Comparison of ENCODE assay signal across 9 mouse cellular contexts in genomic region chr16:97443670-97444263, GRCm38 (mm10). TPM values are rescaled to one million over a fixed set of nuclear protein-coding genes. Genes with fewer than 3 reads are reported as not detected.
DNase-seq lines count a peak whose midpoint lies in the region; ATAC-seq lines count a peak whose summit lies in the region.
"Had no signal": no experiment of that assay in that cellular context is flagged by ENCODE, and none has a peak within 500 bp of the region (broad histone marks: within the 10 kb centered on the region; RNA-seq: fewer than 3 reads in every experiment).

No protein-coding gene starts in this region.

- H3K4me3 ChIP-seq in midbrain, embryonic 11.5 days (ENCODE audit: low read depth, low read length), result no peak overlapping the region
- H3K4me3 ChIP-seq in midbrain, embryonic 16.5 days (ENCODE audit: low read depth, low read length), result no peak overlapping the region
- H3K4me3 ChIP-seq: embryonic facial prominence, embryonic 13.5 days had no signal

- H3K27ac ChIP-seq in midbrain, embryonic 11.5 days (ENCODE audit: low read depth, low read length), result no peak overlapping the region
- H3K27ac ChIP-seq in midbrain, embryonic 16.5 days (ENCODE audit: low read length), result no peak overlapping the region
- H3K27ac ChIP-seq: embryonic facial prominence, embryonic 13.5 days had no signal

- H3K9me3 ChIP-seq in midbrain, embryonic 11.5 days (ENCODE audit: control insufficient read depth, low read length), result no peaks in the 10 kb centered on the region
- H3K9me3 ChIP-seq in midbrain, embryonic 16.5 days (replicated peaks; ENCODE audit: control insufficient read depth, low read length, poor library complexity, severe bottlenecking), result no peaks in the 10 kb centered on the region
- H3K9me3 ChIP-seq: embryonic facial prominence, embryonic 13.5 days had no signal

- H3K36me3 ChIP-seq in midbrain, embryonic 11.5 days (ENCODE audit: control insufficient read depth, insufficient read depth, low read length), result no peaks in the 10 kb centered on the region
- H3K36me3 ChIP-seq in midbrain, embryonic 16.5 days (ENCODE audit: control insufficient read depth, insufficient read depth, low read length), result no peaks in the 10 kb centered on the region
- H3K36me3 ChIP-seq: embryonic facial prominence, embryonic 13.5 days had no signal

- ATAC-seq in midbrain, embryonic 11.5 days (ENCODE audit: low FRiP score), result peak; percentile 70; the same call in 1 of the 2 replicates
- ATAC-seq in midbrain, embryonic 16.5 days, result no peak
- peak; percentile 77 for ATAC-seq in activated CD4-positive, CD25-positive, alpha-beta regulatory T cell, adult 4 months

- H3K9ac ChIP-seq in midbrain, embryonic 11.5 days (ENCODE audit: low read length), result no peak overlapping the region
- H3K9ac ChIP-seq in midbrain, embryonic 16.5 days (ENCODE audit: low read depth, low read length), result no peak overlapping the region
- H3K9ac ChIP-seq: embryonic facial prominence, embryonic 13.5 days had no signal

- WGBS in midbrain, embryonic 11.5 days, result 51% methylated on average over 14 of the region's 14 CpGs
- WGBS in midbrain, embryonic 16.5 days, result 51% methylated on average over 14 of the region's 14 CpGs

- no peaks in the 10 kb centered on the region for H3K4me1 ChIP-seq in midbrain, embryonic 11.5 days (ENCODE audit: control insufficient read depth, insufficient read depth, low read length)
- no peaks in the 10 kb centered on the region for H3K4me1 ChIP-seq in midbrain, embryonic 16.5 days (ENCODE audit: control insufficient read depth, insufficient read depth, low read length)
- H3K4me1 ChIP-seq: embryonic facial prominence, embryonic 13.5 days had no signal

- peak; percentile 90 for DNase-seq in midbrain, embryonic 11.5 days (ENCODE audit: low spot score, missing footprints)
- peak; percentile 87 for DNase-seq in embryo, embryonic 10 days (ENCODE audit: low spot score)
- peak; percentile 53 for DNase-seq in heart, postnatal 4 days
- DNase-seq in left cerebral cortex, postnatal 4 days, result peak; percentile 24
- DNase-seq in natural killer cell, adult 2 months (ENCODE audit: low spot score in 2 of 2), result peak; percentile 29 to 35
- no peak for DNase-seq in gastrocnemius, postnatal 10 days

- H3K27me3 ChIP-seq in midbrain, embryonic 11.5 days (ENCODE audit: control insufficient read depth, insufficient read depth, low read length), result no peaks in the 10 kb centered on the region
- H3K27me3 ChIP-seq in midbrain, embryonic 16.5 days (ENCODE audit: control insufficient read depth, insufficient read depth, low read depth, low read length), result no peaks in the 10 kb centered on the region
- H3K27me3 ChIP-seq: embryonic facial prominence, embryonic 13.5 days had no signal

- intact Hi-C loops in left cerebral cortex, postnatal 4 days (cut with DNase I), result no loop called here

- H3K4me2 ChIP-seq in midbrain, embryonic 11.5 days, result no peak overlapping the region
- H3K4me2 ChIP-seq in midbrain, embryonic 16.5 days (ENCODE audit: low read length), result no peak overlapping the region
- H3K4me2 ChIP-seq: embryonic facial prominence, embryonic 13.5 days had no signal

RNA-seq across cellular contexts. Expression of gene Mx1, which starts 18.9 kb away (rescaled TPM):
- polyA plus RNA-seq in midbrain, embryonic 11.5 days (2014; fragmentation: Nextera tagmentation; extraction: Ambion mirVana), result 0.04 TPM in 1 of 2 replicates, not detected in the other
- 0.06 TPM in 1 of 2 replicates, not detected in the other for polyA plus RNA-seq in midbrain, embryonic 16.5 days (2015; fragmentation: Nextera tagmentation; extraction: Ambion mirVana)
- 1 to 10 TPM; 8.3 to 8.7 TPM for polyA plus RNA-seq in activated CD4-positive, CD25-positive, alpha-beta regulatory T cell, adult 4 months (2017; shearing (Covaris generic))
- total RNA-seq in heart, postnatal 4 days (2021), result under 1 TPM; 0.25 to 0.74 TPM
- 1 to 10 TPM in 1 of 2 experiments, under 1 TPM in 1; 0.38 to 2.2 TPM for total RNA-seq in left cerebral cortex, postnatal 4 days (2021)
- under 1 TPM; 0.38 to 0.99 TPM for total RNA-seq in gastrocnemius, postnatal 10 days (2021)
